Mouse (Mus musculus) megakaryocyte, adult 5-6 weeks (primary cell): ENCODE results near the gene Olfr273. TPM values are rescaled to one million over a fixed set of nuclear protein-coding genes. Genes with fewer than 3 reads are reported as not detected.
"Not testable (repeated sequence)": the region's sequence is repeated elsewhere in the genome, so short reads cannot be mapped to it uniquely, and the experiment has no call there.

Experiments used
- ATAC-seq: 2 replicates; pipeline ENCODE4 v1.8.0; 2016; ENCODE audit warnings: mild to moderate bottlenecking, inconsistent platforms; ENCODE audit not compliant: poor library complexity, severe bottlenecking
- total RNA-seq, 2 experiments: library from RNA; stranded (forward) in 1 of 2; stranded (reverse) in 1 of 2; fragments of 153-499, 151-499 nt in 1 of 2; fragments of 221-1000, 200-1000 nt in 1 of 2; gene quantifications; 2 replicates each; pipeline versions ENCODE4 v1.2.3 to v1.2.4; 2015 to 2017

Olfr273 gene
- total RNA-seq (2015): not detected in 2 replicates
- total RNA-seq (2017): not detected in 2 replicates

GRCm38 (mm10) chr4:52859136-52859535, at the start of gene Olfr273:
Gene Olfr273 (minus strand): TSS chr4:52859236.
- no peak for ATAC-seq

GRCm38 (mm10) chr4:52864156-52864555, 5.1 kb upstream of the Olfr273 start:
- ATAC-seq: no peak

DNA sequence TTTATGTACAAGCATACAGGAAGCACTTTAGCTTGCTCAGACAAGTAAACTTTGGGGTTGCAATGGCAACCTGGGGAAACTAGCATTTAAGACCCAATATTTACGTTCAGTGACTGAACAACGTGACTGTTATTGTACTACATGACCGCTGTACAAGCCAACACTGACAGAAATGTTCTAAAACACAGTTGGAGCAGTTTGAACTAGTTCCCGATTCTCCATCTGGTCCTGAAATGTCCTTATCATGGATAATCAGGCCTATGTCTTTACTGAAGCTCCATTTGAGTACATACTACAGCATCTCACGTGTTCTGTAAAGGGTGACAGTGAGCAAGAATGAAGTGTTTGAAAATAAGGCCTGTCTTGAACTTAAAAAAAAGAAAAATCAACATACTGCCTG, 9.4 kb downstream of the Olfr273 start:
- no peak for ATAC-seq

GRCm38 (mm10) chr4:52849039-52849635, 9.9 kb downstream of the Olfr273 start:
- ATAC-seq: no peak

GRCm38 (mm10) chr4:52845411-52845810, 13.6 kb downstream of the Olfr273 start:
- not testable (repeated sequence) for ATAC-seq

DNA sequence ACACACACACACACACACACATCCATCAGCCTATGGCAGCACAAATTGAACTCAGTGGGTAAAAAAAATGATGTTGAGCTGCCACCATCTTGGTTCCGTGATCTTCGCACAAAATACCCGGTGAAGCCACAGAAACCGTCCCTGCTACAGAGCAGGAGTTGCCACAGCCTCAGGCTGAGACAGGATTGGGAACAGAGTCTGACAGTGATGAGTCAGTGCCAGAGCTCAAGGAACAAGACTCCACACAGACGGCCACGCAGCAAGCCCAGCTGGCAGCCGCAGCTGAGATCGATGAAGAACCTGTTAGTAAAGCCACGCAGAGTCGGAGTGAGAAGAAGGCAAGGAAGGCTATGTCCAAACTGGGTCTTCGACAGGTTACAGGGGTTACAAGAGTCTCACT, 37.7 kb downstream of the Olfr273 start:
- ATAC-seq: no peak

- no peak for ATAC-seq
Observed at GRCm38 (mm10) chr4:52814304-52814703, 44.7 kb downstream of the Olfr273 start, which contains the start of gene Olfr275. Gene Olfr275 (plus strand): TSS chr4:52814604.

- ATAC-seq: no peak
Observed at GRCm38 (mm10) chr4:52811871-52812270, 47.2 kb downstream of the Olfr273 start.

Other genes starting within 250 kb of the Olfr273 start
- gene Olfr275, start 44.6 kb downstream of the Olfr273 start, total RNA-seq (2015): not detected in 2 replicates
- gene Olfr275, start 44.6 kb downstream of the Olfr273 start, total RNA-seq (2017): not detected in 2 replicates
- gene Olfr272, start 59.9 kb upstream of the Olfr273 start, total RNA-seq (2015): not detected in 2 replicates
- gene Olfr272, start 59.9 kb upstream of the Olfr273 start, total RNA-seq (2017): not detected in 2 replicates
- not detected in 2 replicates for gene Olfr270, start 105.3 kb upstream of the Olfr273 start, total RNA-seq (2015)
- gene Olfr270, start 105.3 kb upstream of the Olfr273 start, total RNA-seq (2017): not detected in 2 replicates
- gene Nipsnap3a, start 130.0 kb upstream of the Olfr273 start, total RNA-seq (2015): not detected in 2 replicates
- not detected in 2 replicates for gene Nipsnap3a, start 130.0 kb upstream of the Olfr273 start, total RNA-seq (2017)
- 64.5 and 75.2 TPM in 2 replicates for gene Nipsnap3b, start 152.6 kb upstream of the Olfr273 start, total RNA-seq (2015)
- 38.2 and 42.1 TPM in 2 replicates for gene Nipsnap3b, start 152.6 kb upstream of the Olfr273 start, total RNA-seq (2017)